ENCODE assay signal across 17 mouse cellular contexts in genomic region chr12:26821257-26821968, GRCm38 (mm10).
DNase-seq lines count a peak whose midpoint lies in the region; ATAC-seq and TF ChIP-seq lines count a peak whose summit lies in the region.
"Had no signal": no experiment of that assay in that cellular context is flagged by ENCODE, and none has a peak within 500 bp of the region (broad histone marks: within the 10 kb centered on the region; RNA-seq: fewer than 3 reads in every experiment).

No protein-coding gene starts in this region.

- H3K36me3 ChIP-seq in neural tube, embryonic 15.5 days = no peaks in the 10 kb centered on the region
- H3K36me3 ChIP-seq in forebrain, embryonic 13.5 days (ENCODE audit: poor library complexity, severe bottlenecking) = no peaks in the 10 kb centered on the region
- no peaks in the 10 kb centered on the region for H3K36me3 ChIP-seq in hindbrain, postnatal 0 days (ENCODE audit: insufficient read depth, low read length)
- H3K36me3 ChIP-seq: liver, embryonic 12.5 days had no signal

- no peak overlapping the region for H3K4me2 ChIP-seq in neural tube, embryonic 15.5 days
- H3K4me2 ChIP-seq in forebrain, embryonic 13.5 days = no peak overlapping the region
- H3K4me2 ChIP-seq in hindbrain, postnatal 0 days (ENCODE audit: low read depth, low read length) = no peak overlapping the region
- H3K4me2 ChIP-seq: heart, embryonic 11.5 days; liver, embryonic 12.5 days had no signal

- peaks cover 6% of the 10 kb centered on the region; the same call in 1 of the 2 replicates for H3K4me1 ChIP-seq in neural tube, embryonic 15.5 days
- peaks cover 20% of the 10 kb centered on the region for H3K4me1 ChIP-seq in forebrain, embryonic 13.5 days
- no peaks in the 10 kb centered on the region for H3K4me1 ChIP-seq in hindbrain, postnatal 0 days (ENCODE audit: insufficient read depth, low read length)
- H3K4me1 ChIP-seq: liver, embryonic 12.5 days had no signal

- no peaks in the 10 kb centered on the region for H3K9me3 ChIP-seq in neural tube, embryonic 15.5 days (replicated peaks)
- no peaks in the 10 kb centered on the region for H3K9me3 ChIP-seq in forebrain, embryonic 13.5 days (replicated peaks)
- no peaks in the 10 kb centered on the region for H3K9me3 ChIP-seq in hindbrain, postnatal 0 days (ENCODE audit: low read length)
- H3K9me3 ChIP-seq: liver, embryonic 12.5 days had no signal

- H3K27me3 ChIP-seq in neural tube, embryonic 15.5 days (replicated peaks) = no peaks in the 10 kb centered on the region
- H3K27me3 ChIP-seq in forebrain, embryonic 13.5 days = no peaks in the 10 kb centered on the region
- no peaks in the 10 kb centered on the region for H3K27me3 ChIP-seq in hindbrain, postnatal 0 days (ENCODE audit: insufficient read depth, low read length)
- H3K27me3 ChIP-seq: liver, embryonic 12.5 days had no signal

- ATAC-seq in neural tube, embryonic 15.5 days (ENCODE audit: low FRiP score) = no peak
- ATAC-seq in forebrain, embryonic 13.5 days = peak; percentile 76; the same call in 1 of the 2 replicates
- 0 out of 2 replicates have a peak, but pooled peaks have one; percentile 10 for ATAC-seq in hindbrain, postnatal 0 days
- ATAC-seq: liver, embryonic 12.5 days had no signal

- H3K4me3 ChIP-seq in neural tube, embryonic 15.5 days (replicated peaks) = no peak overlapping the region
- no peak overlapping the region for H3K4me3 ChIP-seq in forebrain, embryonic 13.5 days
- no peak overlapping the region for H3K4me3 ChIP-seq in hindbrain, postnatal 0 days (ENCODE audit: low read length)
- H3K4me3 ChIP-seq: liver, embryonic 12.5 days had no signal

- H3K9ac ChIP-seq in neural tube, embryonic 15.5 days (replicated peaks) = no peak overlapping the region
- no peak overlapping the region for H3K9ac ChIP-seq in forebrain, embryonic 13.5 days
- H3K9ac ChIP-seq in hindbrain, postnatal 0 days (replicated peaks; ENCODE audit: low read length) = no peak overlapping the region
- H3K9ac ChIP-seq: liver, embryonic 12.5 days had no signal

- intact Hi-C loops in heart, postnatal 14 days (cut with DNase I) = no loop called here

- TF ChIP-seq CTCF in hindbrain, postnatal 0 days (IDR thresholded peaks at IDR 0.05; ENCODE audit: low read depth) = no peak

- 44% methylated on average over 3 of the region's 3 CpGs for WGBS in neural tube, embryonic 15.5 days
- WGBS in forebrain, embryonic 13.5 days = 52% methylated on average over 3 of the region's 3 CpGs
- WGBS in hindbrain, postnatal 0 days = 46% methylated on average over 3 of the region's 3 CpGs

- H3K27ac ChIP-seq in neural tube, embryonic 15.5 days (replicated peaks) = no peak overlapping the region
- H3K27ac ChIP-seq in forebrain, embryonic 13.5 days = peak overlapping the region; percentile 55
- no peak overlapping the region for H3K27ac ChIP-seq in hindbrain, postnatal 0 days
- H3K27ac ChIP-seq: liver, embryonic 12.5 days had no signal

- peak; percentile 11 for DNase-seq in neural tube, embryonic 10.5 days (ENCODE audit: extremely low spot score, low spot score)
- DNase-seq in hindbrain, postnatal 0 days (ENCODE audit: low spot score) = peak; percentile 31
- no peak for DNase-seq in cerebellum, adult 8-10 months
- no peak for DNase-seq in frontal cortex, postnatal 14 days (ENCODE audit: low spot score in 2 of 2)
- no peak for DNase-seq in heart, postnatal 14 days
- DNase-seq: adrenal gland, postnatal 25 days; cerebellum, postnatal 14 days; gastrocnemius, postnatal 36 days; heart, postnatal 36 days; kidney, adult 11 months; kidney, postnatal 25 days; layer of hippocampus, adult 9-11 months; thymus, postnatal 36 days had no signal

Comparison
In these comparisons a context has a peak if more than half of its experiments do, and no peak if none do; other contexts are left out.
1. DNase-seq: peak in neural tube, embryonic 10.5 days (single experiment) and hindbrain, postnatal 0 days (single experiment); none in cerebellum, adult 8-10 months (single experiment), frontal cortex, postnatal 14 days (0 of 2) and heart, postnatal 14 days (0 of 2).